Mouse (Mus musculus) MEL (cell line): ENCODE data around the gene Cep131. TPM values are rescaled to one million over a fixed set of nuclear protein-coding genes. Genes with fewer than 3 reads are reported as not detected.

Experiments used
- DNase-seq: peaks from one replicate; pipeline ENCODE4 v3.0.0; 2011; ENCODE audit warnings: low read depth, low spot score
- H3K27ac ChIP-seq: 2 replicates; pipeline ENCODE4 v1.5.1; 2012; ENCODE audit warnings: low read depth, mild to moderate bottlenecking, control low read depth, low read length, moderate library complexity; ENCODE audit not compliant: control insufficient read depth
- H3K27me3 ChIP-seq, 2 experiments: fragments of 150-350 bp in 1 of 2; sonication (generic) in 1 of 2; 2 replicates each; pipeline ENCODE4 v1.6.1; 2012; ENCODE audit warnings: low read length in 2 of 2, mild to moderate bottlenecking in 2 of 2, improper control_type of control experiment in 1 of 2, moderate library complexity in 1 of 2; ENCODE audit not compliant: insufficient read depth in 2 of 2, control insufficient read depth in 1 of 2
- H3K36me3 ChIP-seq, 2 experiments: 2 replicates each; pipeline ENCODE4 v1.6.1; 2012 to 2014; ENCODE audit warnings: low read length in 2 of 2, improper control_type of control experiment in 1 of 2, inconsistent platforms in 1 of 2, mild to moderate bottlenecking in 1 of 2; ENCODE audit not compliant: insufficient read depth in 2 of 2, control insufficient read depth in 1 of 2
- H3K4me1 ChIP-seq, 2 experiments: fragments of 150-350 bp in 1 of 2; sonication (generic) in 1 of 2; 2 replicates each; pipeline ENCODE4 v1.6.1; 2012; ENCODE audit warnings: low read length in 2 of 2, improper control_type of control experiment in 1 of 2, mild to moderate bottlenecking in 1 of 2; ENCODE audit not compliant: insufficient read depth in 2 of 2, control insufficient read depth in 1 of 2
- H3K4me3 ChIP-seq, 2 experiments: fragments of 150-350 bp in 1 of 2; sonication (generic) in 1 of 2; 2 replicates each; pipeline ENCODE4 v1.5.1; 2012; ENCODE audit warnings: low read depth in 2 of 2, low read length in 2 of 2, mild to moderate bottlenecking in 2 of 2, moderate library complexity in 2 of 2, control low read depth in 1 of 2, improper control_type of control experiment in 1 of 2; ENCODE audit not compliant: control insufficient read depth in 1 of 2, insufficient read depth in 1 of 2
- H3K79me2 ChIP-seq: 2 replicates; pipeline ENCODE4 v1.6.1; 2012; ENCODE audit warnings: mild to moderate bottlenecking, low read length, moderate library complexity; ENCODE audit not compliant: control insufficient read depth, poor library complexity, insufficient read depth
- H3K9ac ChIP-seq: 2 replicates; pipeline ENCODE4 v1.6.1; 2012; ENCODE audit warnings: low read depth, mild to moderate bottlenecking, control low read depth, low read length, moderate library complexity; ENCODE audit not compliant: control insufficient read depth, poor library complexity, severe bottlenecking
- H3K9me3 ChIP-seq: fragments of 150-350 bp; sonication (generic); replicated peaks from 2 replicates; pipeline ENCODE4 v1.6.1; 2012; ENCODE audit warnings: mild to moderate bottlenecking, low read length, improper control_type of control experiment, moderate library complexity; ENCODE audit not compliant: insufficient read depth
- CTCF ChIP-seq, 3 experiments: IDR thresholded peaks in 2 of 3; conservative IDR thresholded peaks in 1 of 3; 2 replicates each; pipeline ENCODE4 v1.5.1; 2011 to 2012; ENCODE audit warnings: low read length in 3 of 3, low read depth in 2 of 3, mild to moderate bottlenecking in 2 of 3, improper control_type of control experiment in 1 of 3, inconsistent platforms in 1 of 3, mixed read lengths in 1 of 3, moderate library complexity in 1 of 3; ENCODE audit not compliant: control insufficient read depth in 1 of 3, insufficient read depth in 1 of 3, poor library complexity in 1 of 3, severe bottlenecking in 1 of 3
- E2F4 ChIP-seq: IDR thresholded peaks from 2 replicates; pipeline ENCODE4 v1.6.1; 2011; ENCODE audit warnings: low read depth, low read length, improper control_type of control experiment, borderline replicate concordance
- ELF1 ChIP-seq: IDR thresholded peaks from 2 replicates; pipeline ENCODE4 v1.6.1; 2014; ENCODE audit warnings: low read depth, mild to moderate bottlenecking, inconsistent platforms, low read length, improper control_type of control experiment, moderate library complexity
- EP300 ChIP-seq, 2 experiments: IDR thresholded peaks; 2 replicates each; pipeline ENCODE4 v1.6.1; 2011; ENCODE audit warnings: improper control_type of control experiment in 2 of 2, low read length in 2 of 2, low read depth in 1 of 2, mild to moderate bottlenecking in 1 of 2
- HCFC1 ChIP-seq: IDR thresholded peaks from 2 replicates; pipeline ENCODE4 v1.6.1; 2012; ENCODE audit warnings: low read depth, mild to moderate bottlenecking, inconsistent platforms, low read length, improper control_type of control experiment, moderate library complexity
- KAT2A ChIP-seq: conservative IDR thresholded peaks from 2 replicates; pipeline ENCODE4 v1.6.1; 2012; ENCODE audit warnings: low read depth, low read length, improper control_type of control experiment, inconsistent platforms
- MAFK ChIP-seq: IDR thresholded peaks from 2 replicates; pipeline ENCODE4 v1.6.1; 2011; ENCODE audit warnings: low read depth, mild to moderate bottlenecking, low read length, improper control_type of control experiment, borderline replicate concordance
- MEF2A ChIP-seq: IDR thresholded peaks from 2 replicates; pipeline ENCODE4 v1.6.1; 2014; ENCODE audit warnings: low read depth, mild to moderate bottlenecking, inconsistent platforms, low read length, improper control_type of control experiment; ENCODE audit not compliant: poor library complexity, insufficient replicate concordance, severe bottlenecking; ENCODE audit errors: extremely low read depth
- MXI1 ChIP-seq: IDR thresholded peaks from 2 replicates; pipeline ENCODE4 v1.6.1; 2011; ENCODE audit warnings: mild to moderate bottlenecking, low read depth, low read length, improper control_type of control experiment
- MYB ChIP-seq: IDR thresholded peaks from 2 replicates; pipeline ENCODE4 v1.6.1; 2011; ENCODE audit warnings: mild to moderate bottlenecking, low read depth, low read length, improper control_type of control experiment
- NELFE ChIP-seq: IDR thresholded peaks from 2 replicates; pipeline ENCODE4 v1.6.1; 2011; ENCODE audit warnings: low read depth, low read length, improper control_type of control experiment
- NRF1 ChIP-seq: IDR thresholded peaks from 2 replicates; pipeline ENCODE4 v1.6.1; 2014; ENCODE audit warnings: low read depth, mild to moderate bottlenecking, inconsistent platforms, low read length, improper control_type of control experiment, moderate library complexity; ENCODE audit not compliant: poor library complexity, insufficient read depth, severe bottlenecking
- POLR2AphosphoS5 ChIP-seq: IDR thresholded peaks from 2 replicates; pipeline ENCODE4 v1.6.1; 2012; ENCODE audit warnings: low read depth, borderline replicate concordance, mild to moderate bottlenecking, inconsistent platforms, low read length, moderate library complexity, mixed read lengths
- RCOR1 ChIP-seq: IDR thresholded peaks from 2 replicates; pipeline ENCODE4 v1.6.1; 2012; ENCODE audit warnings: low read depth, mild to moderate bottlenecking, inconsistent platforms, low read length, improper control_type of control experiment
- TAL1 ChIP-seq: IDR thresholded peaks from 2 replicates; pipeline ENCODE4 v1.6.1; 2012; ENCODE audit warnings: mild to moderate bottlenecking, inconsistent platforms, low read length, moderate library complexity, mixed read lengths
- ZKSCAN1 ChIP-seq: IDR thresholded peaks from 2 replicates; pipeline ENCODE4 v1.6.1; 2012; ENCODE audit warnings: low read depth, mild to moderate bottlenecking, inconsistent platforms, low read length, improper control_type of control experiment, moderate library complexity
- ZMIZ1 ChIP-seq: IDR thresholded peaks from 2 replicates; pipeline ENCODE4 v1.6.1; 2012; ENCODE audit warnings: low read depth, mild to moderate bottlenecking, inconsistent platforms, low read length, improper control_type of control experiment, moderate library complexity
- ZNF384 ChIP-seq: IDR thresholded peaks from 2 replicates; pipeline ENCODE4 v1.6.1; 2012; ENCODE audit warnings: low read depth, mild to moderate bottlenecking, inconsistent platforms, low read length, improper control_type of control experiment
- polyA plus RNA-seq, 2 experiments: library from polyadenylated mRNA; stranded (reverse) in 1 of 2; unstranded in 1 of 2; fragments of >175 nt in 1 of 2; fragments of >200 nt in 1 of 2; gene quantifications; 2 replicates each; pipeline versions ENCODE4 v1.2.1 to v1.2.4; 2012; ENCODE audit warnings: low replicate concordance in 2 of 2, low read depth in 1 of 2; ENCODE audit not compliant: insufficient read length in 2 of 2, insufficient read depth in 1 of 2, missing spikeins in 1 of 2
- total RNA-seq: library from RNA; depleted of rRNA; stranded (reverse); fragments of 300-350 nt; gene quantifications from 2 replicates; pipeline ENCODE4 v1.2.3, GENCODE M21; 2012

Gene Cep131
- total and polyA plus RNA-seq, 3 experiments, result 21.6 to 26.6 TPM; not detected in 1

DNA sequence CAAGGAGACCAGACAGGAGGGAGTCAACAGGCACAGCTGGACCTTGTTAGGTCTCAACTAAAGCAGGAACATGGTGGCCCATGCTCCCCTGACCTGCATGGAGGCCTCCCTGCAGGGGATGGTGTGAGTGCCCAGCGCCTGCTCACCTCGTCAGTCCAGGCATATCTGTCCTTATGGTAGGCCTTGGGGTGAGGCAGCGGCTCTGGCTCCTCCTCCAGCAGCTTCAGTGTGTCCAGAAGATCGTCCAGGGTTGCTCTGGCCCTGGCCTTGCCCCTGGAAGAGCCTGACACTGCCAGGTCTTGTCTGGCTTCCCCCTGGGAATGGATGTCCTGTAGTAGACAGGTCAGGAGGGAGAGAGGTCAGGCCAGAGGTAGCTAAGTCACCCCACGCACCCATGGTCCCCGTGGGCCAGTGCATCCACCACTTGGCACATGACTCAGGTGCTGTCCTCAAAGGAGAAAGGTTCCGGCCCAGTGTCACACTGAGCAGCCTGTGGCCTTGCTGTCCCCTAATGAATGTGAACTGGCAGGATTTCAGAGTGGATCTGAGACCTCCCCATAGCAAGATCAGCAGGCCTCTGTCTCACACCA, 14.8 kb downstream of the Cep131 start:
- H3K4me1 ChIP-seq, result no peaks in the 10 kb centered on the region
- H3K9ac ChIP-seq, result no peak overlapping the region
- DNase-seq, result no peak
- H3K27ac ChIP-seq, result no peak overlapping the region
- no peaks in the 10 kb centered on the region for H3K79me2 ChIP-seq
- TF ChIP-seq RCOR1 (no peak), MYB (no peak), TAL1 (no peak), ZMIZ1 (no peak), ELF1 (no peak), NRF1 (no peak), CTCF (IDR thresholded peaks at IDR 0.05 in 2 of 3, conservative IDR thresholded peaks at IDR 0.05 in 1 of 3; ENCODE audit: control insufficient read depth in 1 of 3, insufficient read depth in 1 of 3, low read depth in 2 of 3, low read length in 3 of 3, poor library complexity in 1 of 3, severe bottlenecking in 1 of 3) (no peak), E2F4 (no peak), HCFC1 (no peak), MXI1 (no peak), MAFK (no peak), ZNF384 (no peak), MEF2A (no peak), ZKSCAN1 (no peak), EP300 (IDR thresholded peaks at IDR 0.05; ENCODE audit: low read depth in 1 of 2, low read length in 2 of 2) (no peak), NELFE (no peak), KAT2A (no peak)
- TF ChIP-seq, all 39 proteins: peak for 0
- no peaks in the 10 kb centered on the region for H3K27me3 ChIP-seq
- H3K36me3 ChIP-seq, result no peaks in the 10 kb centered on the region
- H3K9me3 ChIP-seq, result no peaks in the 10 kb centered on the region
- no peak overlapping the region for H3K4me3 ChIP-seq

DNA sequence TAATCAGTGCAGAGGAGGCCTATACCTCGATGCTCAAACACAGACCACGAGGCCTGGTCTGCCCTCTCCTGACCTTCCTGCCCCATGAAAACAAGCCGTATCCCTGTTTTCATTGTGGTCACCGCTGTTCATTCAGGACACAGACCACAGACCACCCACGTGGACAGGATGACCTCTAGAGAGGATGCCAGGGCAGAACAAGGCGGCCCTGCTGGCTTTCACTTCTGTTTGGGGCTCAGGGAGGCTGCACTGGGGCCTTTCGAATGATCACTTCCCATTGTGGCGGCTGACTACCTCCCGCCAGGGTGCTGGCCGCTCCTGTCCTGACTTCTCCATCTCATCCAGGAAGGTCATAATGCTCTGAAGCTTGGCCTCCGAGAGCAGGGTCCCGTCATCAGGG, 15.6 kb downstream of the Cep131 start:
- Histone ChIP-seq H3K36me3 (no peaks in the 10 kb centered on the region), H3K4me3 (no peak overlapping the region), H3K27me3 (no peaks in the 10 kb centered on the region), H3K9ac (no peak overlapping the region), H3K9me3 (no peaks in the 10 kb centered on the region), H3K4me1 (no peaks in the 10 kb centered on the region), H3K27ac (no peak overlapping the region), H3K79me2 (no peaks in the 10 kb centered on the region)
- TF ChIP-seq POLR2AphosphoS5, result no peak
- no peak for DNase-seq
